21 mouse cellular contexts compared by ENCODE assay signal in genomic region chr5:113959039-113959438, GRCm38 (mm10). TPM values are rescaled to one million over a fixed set of nuclear protein-coding genes. Genes with fewer than 3 reads are reported as not detected.
DNase-seq lines count a peak whose midpoint lies in the region; ATAC-seq lines count a peak whose summit lies in the region.
"Had no signal": no experiment of that assay in that cellular context is flagged by ENCODE, and none has a peak within 500 bp of the region (broad histone marks: within the 10 kb centered on the region; RNA-seq: fewer than 3 reads in every experiment).

No protein-coding gene starts in this region.

- WGBS in heart, embryonic 10.5 days = 11% methylated on average over 6 of the region's 6 CpGs
- 13% methylated on average over 6 of the region's 6 CpGs for WGBS in neural tube, embryonic 15.5 days
- 12% methylated on average over 6 of the region's 6 CpGs for WGBS in embryonic facial prominence, embryonic 11.5 days

- no peaks in the 10 kb centered on the region for H3K27me3 ChIP-seq in heart, embryonic 10.5 days (ENCODE audit: insufficient read depth, poor library complexity, severe bottlenecking)
- H3K27me3 ChIP-seq in neural tube, embryonic 15.5 days (replicated peaks) = no peaks in the 10 kb centered on the region
- H3K27me3 ChIP-seq in embryonic facial prominence, embryonic 11.5 days (ENCODE audit: control insufficient read depth, insufficient read depth, low read length) = no peaks in the 10 kb centered on the region
- H3K27me3 ChIP-seq: liver, embryonic 12.5 days; midbrain, embryonic 12.5 days had no signal

- peaks cover 58% of the 10 kb centered on the region for H3K4me1 ChIP-seq in heart, embryonic 10.5 days
- peaks cover 4% of the 10 kb centered on the region; the same call in 1 of the 2 replicates for H3K4me1 ChIP-seq in neural tube, embryonic 15.5 days
- 0 out of 2 replicates have a peak, but pooled peaks cover 2% of the 10 kb centered on the region for H3K4me1 ChIP-seq in embryonic facial prominence, embryonic 11.5 days (ENCODE audit: control insufficient read depth, insufficient read depth, low read length)

- no peak overlapping the region for H3K9ac ChIP-seq in neural tube, embryonic 15.5 days (replicated peaks)
- H3K9ac ChIP-seq in embryonic facial prominence, embryonic 11.5 days (replicated peaks; ENCODE audit: low read length) = no peak overlapping the region
- H3K9ac ChIP-seq: liver, embryonic 12.5 days; midbrain, embryonic 12.5 days had no signal

- H3K4me2 ChIP-seq in neural tube, embryonic 15.5 days = no peak overlapping the region
- H3K4me2 ChIP-seq in embryonic facial prominence, embryonic 11.5 days (ENCODE audit: low read depth, low read length) = no peak overlapping the region
- H3K4me2 ChIP-seq: liver, embryonic 12.5 days; midbrain, embryonic 12.5 days had no signal

- no peak for ATAC-seq in neural tube, embryonic 15.5 days (ENCODE audit: low FRiP score)
- no peak for ATAC-seq in embryonic facial prominence, embryonic 11.5 days (replicated peaks; ENCODE audit: insufficient number of reproducible peaks, low FRiP score, low TSS enrichment, low read depth)

- H3K4me3 ChIP-seq in heart, embryonic 10.5 days = 0 out of 2 replicates have a peak overlapping the region, but pooled peaks have one; percentile 16
- H3K4me3 ChIP-seq in neural tube, embryonic 15.5 days (replicated peaks) = no peak overlapping the region
- no peak overlapping the region for H3K4me3 ChIP-seq in embryonic facial prominence, embryonic 11.5 days (ENCODE audit: low read depth, low read length)
- H3K4me3 ChIP-seq: liver, embryonic 12.5 days; midbrain, embryonic 12.5 days had no signal

- H3K36me3 ChIP-seq in heart, embryonic 10.5 days = peaks cover 44% of the 10 kb centered on the region
- H3K36me3 ChIP-seq in neural tube, embryonic 15.5 days = peaks cover 27% of the 10 kb centered on the region
- peaks cover under 1% of the 10 kb centered on the region for H3K36me3 ChIP-seq in embryonic facial prominence, embryonic 11.5 days (replicated peaks; ENCODE audit: control insufficient read depth, insufficient read depth, low read depth, low read length)

- no peaks in the 10 kb centered on the region for H3K9me3 ChIP-seq in heart, embryonic 10.5 days
- no peaks in the 10 kb centered on the region for H3K9me3 ChIP-seq in neural tube, embryonic 15.5 days (replicated peaks)
- H3K9me3 ChIP-seq in embryonic facial prominence, embryonic 11.5 days (replicated peaks; ENCODE audit: control insufficient read depth, low read length) = no peaks in the 10 kb centered on the region
- H3K9me3 ChIP-seq: liver, embryonic 12.5 days had no signal

- DNase-seq in heart, embryonic 10.5 days (ENCODE audit: low spot score) = no peak
- no peak for DNase-seq in heart, adult 11 months
- DNase-seq in neural tube, embryonic 10.5 days (ENCODE audit: extremely low spot score, low spot score) = peak; percentile 18
- peak; percentile 37 for DNase-seq in embryonic facial prominence, embryonic 11.5 days (ENCODE audit: low spot score)
- DNase-seq in urinary bladder, postnatal 25 days (ENCODE audit: low spot score) = no peak
- DNase-seq in gastrocnemius, postnatal 25 days = no peak
- no peak for DNase-seq in thymus, postnatal 4 days
- DNase-seq: cerebellum, postnatal 14 days; lung, postnatal 4 days; thymus, postnatal 36 days had no signal

- 0 out of 2 replicates have a peak overlapping the region, but pooled peaks have one; percentile 47 for H3K27ac ChIP-seq in heart, embryonic 10.5 days
- no peak overlapping the region for H3K27ac ChIP-seq in neural tube, embryonic 15.5 days (replicated peaks)
- H3K27ac ChIP-seq in embryonic facial prominence, embryonic 11.5 days (replicated peaks; ENCODE audit: low read depth, low read length) = peak overlapping the region; percentile 41; the same call in 1 of the 2 replicates
- H3K27ac ChIP-seq: liver, embryonic 12.5 days; midbrain, embryonic 12.5 days had no signal

RNA-seq across cellular contexts. Expression of gene Ssh1, which starts 34.7 kb away (rescaled TPM):
- polyA plus RNA-seq in heart, embryonic 10.5 days (2016; fragmentation: Nextera tagmentation; extraction: Ambion mirVana) = 16.7 and 18.3 TPM in 2 replicates
- polyA plus RNA-seq in neural tube, embryonic 15.5 days (2015; fragmentation: Nextera tagmentation; extraction: Ambion mirVana) = 9.8 and 13.1 TPM in 2 replicates
- 26.0 and 29.0 TPM in 2 replicates for polyA plus RNA-seq in embryonic facial prominence, embryonic 11.5 days (2014; fragmentation: Nextera tagmentation; extraction: Ambion mirVana)
- 1 to 10 TPM; 6.5 to 6.7 TPM for total RNA-seq in gastrocnemius, postnatal 25 days (2021)

RNA-seq across cellular contexts. Expression of gene Dao, which starts 44.5 kb away (rescaled TPM):
- polyA plus RNA-seq in heart, embryonic 10.5 days (2016; fragmentation: Nextera tagmentation; extraction: Ambion mirVana) = not detected in 2 replicates
- 0.60 TPM in 1 of 2 replicates, not detected in the other for polyA plus RNA-seq in neural tube, embryonic 15.5 days (2015; fragmentation: Nextera tagmentation; extraction: Ambion mirVana)
- polyA plus RNA-seq in embryonic facial prominence, embryonic 11.5 days (2014; fragmentation: Nextera tagmentation; extraction: Ambion mirVana) = not detected in 2 replicates
- total RNA-seq in gastrocnemius, postnatal 25 days (2021) = not detected
- total RNA-seq: gastrocnemius, adult 18-20 months; granulocyte monocyte progenitor cell, adult 5-6 weeks; layer of hippocampus, postnatal 25 days; left cerebral cortex, postnatal 36 days; neutrophil, adult 5-6 weeks had no signal
- polyA plus RNA-seq: embryonic facial prominence, embryonic 14.5 days; heart, embryonic 16.5 days; hindbrain, embryonic 11.5 days; liver, embryonic 12.5 days; midbrain, embryonic 12.5 days had no signal

RNA-seq across cellular contexts. Expression of gene Coro1c, which starts 50.5 kb away (rescaled TPM):
- 163 and 178 TPM in 2 replicates for polyA plus RNA-seq in heart, embryonic 10.5 days (2016; fragmentation: Nextera tagmentation; extraction: Ambion mirVana)
- polyA plus RNA-seq in neural tube, embryonic 15.5 days (2015; fragmentation: Nextera tagmentation; extraction: Ambion mirVana) = 160 and 162 TPM in 2 replicates
- 130 and 135 TPM in 2 replicates for polyA plus RNA-seq in embryonic facial prominence, embryonic 11.5 days (2014; fragmentation: Nextera tagmentation; extraction: Ambion mirVana)
- 10 to 100 TPM; 11.9 to 17.1 TPM for total RNA-seq in gastrocnemius, postnatal 25 days (2021)

Comparison
In these comparisons a context has a peak if more than half of its experiments do, and no peak if none do; other contexts are left out.
1. DNase-seq: peak in neural tube, embryonic 10.5 days (single experiment) and embryonic facial prominence, embryonic 11.5 days (single experiment); none in heart, embryonic 10.5 days (single experiment), heart, adult 11 months (single experiment), urinary bladder, postnatal 25 days (single experiment), gastrocnemius, postnatal 25 days (single experiment) and thymus, postnatal 4 days (single experiment).